Comparison of ENCODE assay signal across 8 mouse cellular contexts in genomic region chr10:80621940-80622660, GRCm38 (mm10). TPM values are rescaled to one million over a fixed set of nuclear protein-coding genes. Genes with fewer than 3 reads are reported as not detected.
DNase-seq lines count a peak whose midpoint lies in the region; ATAC-seq lines count a peak whose summit lies in the region.

No protein-coding gene starts in this region.

- H3K4me3 ChIP-seq in hindbrain, embryonic 11.5 days (ENCODE audit: low read depth, low read length), result peak overlapping the region; percentile 85

- no peaks in the 10 kb centered on the region for H3K27me3 ChIP-seq in hindbrain, embryonic 11.5 days (ENCODE audit: control insufficient read depth, insufficient read depth, low read length)

- peak; percentile 96 for ATAC-seq in hindbrain, embryonic 11.5 days (ENCODE audit: low FRiP score)

- H3K4me1 ChIP-seq in hindbrain, embryonic 11.5 days (replicated peaks; ENCODE audit: control insufficient read depth, insufficient read depth, low read length), result peaks cover 6% of the 10 kb centered on the region

- H3K36me3 ChIP-seq in hindbrain, embryonic 11.5 days (ENCODE audit: control insufficient read depth, insufficient read depth, low read length), result no peaks in the 10 kb centered on the region

- H3K9ac ChIP-seq in hindbrain, embryonic 11.5 days (ENCODE audit: low read depth, low read length), result peak overlapping the region; percentile 91

- no peaks in the 10 kb centered on the region for H3K9me3 ChIP-seq in hindbrain, embryonic 11.5 days (ENCODE audit: control insufficient read depth, low read length)

- WGBS in hindbrain, embryonic 11.5 days, result under 1% methylated on average over 64 of the region's 64 CpGs

- peak overlapping the region; percentile 97 for H3K4me2 ChIP-seq in hindbrain, embryonic 11.5 days (replicated peaks; ENCODE audit: low read depth, low read length)

- H3K27ac ChIP-seq in hindbrain, embryonic 11.5 days (ENCODE audit: low read depth, low read length), result peak overlapping the region; percentile 94

- DNase-seq in Muller cell, postnatal 12 days (ENCODE audit: inconsistent ontology term), result peak; percentile 99
- DNase-seq in cerebellum, adult 9-11 months, result peak; percentile 100
- peak; percentile 99 to 100 for DNase-seq in frontal cortex, adult 2 months (ENCODE audit: extremely low spot score in 1 of 2, low spot score in 1 of 2)
- DNase-seq in hindbrain, embryonic 11.5 days (ENCODE audit: low spot score), result peak; percentile 100
- DNase-seq in layer of hippocampus, postnatal 10 days (ENCODE audit: low spot score in 2 of 2), result peak; percentile 99
- DNase-seq in lung, postnatal 10 days, result peak; percentile 100
- DNase-seq in ovary, postnatal 36 days (ENCODE audit: low spot score), result peak; percentile 98
- DNase-seq in thymus, postnatal 25 days, result peak; percentile 99

RNA-seq across cellular contexts. Expression of gene Csnk1g2, which starts 0.5 kb away (rescaled TPM):
- 252 and 270 TPM in 2 replicates for polyA plus RNA-seq in frontal cortex, adult 2 months (2012; rRNA removed)
- 71.1 and 85.6 TPM in 2 replicates for polyA plus RNA-seq in hindbrain, embryonic 11.5 days (2014; fragmentation: Nextera tagmentation; extraction: Ambion mirVana)
- 100 to 1,000 TPM; 146 to 157 TPM for total RNA-seq in layer of hippocampus, postnatal 10 days (2021)

RNA-seq across cellular contexts. Expression of gene Gm49322, which starts 16.3 kb away (rescaled TPM):
- 2.8 and 3.1 TPM in 2 replicates for polyA plus RNA-seq in frontal cortex, adult 2 months (2012; rRNA removed)
- polyA plus RNA-seq in hindbrain, embryonic 11.5 days (2014; fragmentation: Nextera tagmentation; extraction: Ambion mirVana), result 1.5 and 1.7 TPM in 2 replicates
- 1 to 10 TPM; 2.6 to 3.0 TPM for total RNA-seq in layer of hippocampus, postnatal 10 days (2021)

RNA-seq across cellular contexts. Expression of gene Adat3, which starts 19.4 kb away (rescaled TPM):
- 5.6 and 8.1 TPM in 2 replicates for polyA plus RNA-seq in frontal cortex, adult 2 months (2012; rRNA removed)
- 5.8 and 7.4 TPM in 2 replicates for polyA plus RNA-seq in hindbrain, embryonic 11.5 days (2014; fragmentation: Nextera tagmentation; extraction: Ambion mirVana)
- total RNA-seq in layer of hippocampus, postnatal 10 days (2021), result 1 to 10 TPM; 2.1 to 4.5 TPM

RNA-seq across cellular contexts. Expression of gene Scamp4, which starts 19.4 kb away (rescaled TPM):
- 61.0 and 66.1 TPM in 2 replicates for polyA plus RNA-seq in frontal cortex, adult 2 months (2012; rRNA removed)
- 64.1 and 68.7 TPM in 2 replicates for polyA plus RNA-seq in hindbrain, embryonic 11.5 days (2014; fragmentation: Nextera tagmentation; extraction: Ambion mirVana)
- 10 to 100 TPM; 34.9 to 42.9 TPM for total RNA-seq in layer of hippocampus, postnatal 10 days (2021)

RNA-seq across cellular contexts. Expression of gene Abhd17a, which starts 32.0 kb away (rescaled TPM):
- 253 and 271 TPM in 2 replicates for polyA plus RNA-seq in frontal cortex, adult 2 months (2012; rRNA removed)
- polyA plus RNA-seq in hindbrain, embryonic 11.5 days (2014; fragmentation: Nextera tagmentation; extraction: Ambion mirVana), result 98.8 and 108 TPM in 2 replicates
- total RNA-seq in layer of hippocampus, postnatal 10 days (2021), result 100 to 1,000 TPM; 179 to 191 TPM

Comparison
In these comparisons a context has a peak if more than half of its experiments do, and no peak if none do; other contexts are left out.
1. Peak in every context shown above with its lines: DNase-seq, ATAC-seq, H3K4me3 ChIP-seq and H3K27ac ChIP-seq.